Mouse (Mus musculus): ENCODE data around the gene Ccdc9b. TPM values are rescaled to one million over a fixed set of nuclear protein-coding genes. Genes with fewer than 3 reads are reported as not detected.

The Ccdc9b gene
- polyA plus RNA-seq, 1 experiment: not detected

GRCm38 (mm10) chr2:118766041-118767033 lies 3.9 kb upstream of the Ccdc9b start:
- Histone ChIP-seq H3K36me3 (ENCODE audit: control insufficient read depth) (no peaks in the 10 kb centered on the region), H3K9me3 (ENCODE audit: control insufficient read depth, low read length) (no peaks in the 10 kb centered on the region), H3K27me3 (ENCODE audit: control insufficient read depth) (peaks cover 6% of the 10 kb centered on the region; the same call in 1 of the 2 replicates), H3K4me3 (replicated peaks) (no peak overlapping the region), H3K4me1 (ENCODE audit: control insufficient read depth) (peaks cover 33% of the 10 kb centered on the region)
- no peak for TF ChIP-seq TAL1 (IDR thresholded peaks at IDR 0.05; ENCODE audit: low read length)
- no peak for TF ChIP-seq GATA1 (IDR thresholded peaks at IDR 0.05; ENCODE audit: low read length)

GRCm38 (mm10) chr2:118764875-118765274 lies 2.4 kb upstream of the Ccdc9b start:
- peaks cover 6% of the 10 kb centered on the region; the same call in 1 of the 2 replicates for H3K27me3 ChIP-seq (ENCODE audit: control insufficient read depth)
- peaks cover 38% of the 10 kb centered on the region for H3K4me1 ChIP-seq (ENCODE audit: control insufficient read depth)

GRCm38 (mm10) chr2:118764094-118764831 lies 1.8 kb upstream of the Ccdc9b start:
- no peaks in the 10 kb centered on the region for H3K9me3 ChIP-seq (ENCODE audit: control insufficient read depth, low read length)
- peaks cover 6% of the 10 kb centered on the region; the same call in 1 of the 2 replicates for H3K27me3 ChIP-seq (ENCODE audit: control insufficient read depth)
- H3K4me3 ChIP-seq (replicated peaks): no peak overlapping the region
- peaks cover 44% of the 10 kb centered on the region for H3K4me1 ChIP-seq (ENCODE audit: control insufficient read depth)
- H3K36me3 ChIP-seq (ENCODE audit: control insufficient read depth): no peaks in the 10 kb centered on the region
- no peak for TF ChIP-seq GATA1 (IDR thresholded peaks at IDR 0.05; ENCODE audit: low read length)
- TF ChIP-seq TAL1 (IDR thresholded peaks at IDR 0.05; ENCODE audit: low read length): no peak

More at GRCm38 (mm10) chr2:118764875-118765274, 2.4 kb upstream of the Ccdc9b start:
- Histone ChIP-seq H3K4me3 (replicated peaks) (no peak overlapping the region), H3K36me3 (ENCODE audit: control insufficient read depth) (no peaks in the 10 kb centered on the region), H3K9me3 (ENCODE audit: control insufficient read depth, low read length) (no peaks in the 10 kb centered on the region)
- no peak for TF ChIP-seq GATA1 (IDR thresholded peaks at IDR 0.05; ENCODE audit: low read length)
- TF ChIP-seq TAL1 (IDR thresholded peaks at IDR 0.05; ENCODE audit: low read length): no peak

GRCm38 (mm10) chr2:118763469-118763868 lies 1.0 kb upstream of the Ccdc9b start:
- H3K9me3 ChIP-seq (ENCODE audit: control insufficient read depth, low read length): no peaks in the 10 kb centered on the region
- H3K4me3 ChIP-seq (replicated peaks): no peak overlapping the region
- TF ChIP-seq GATA1 (IDR thresholded peaks at IDR 0.05; ENCODE audit: low read length): no peak
- TF ChIP-seq TAL1 (IDR thresholded peaks at IDR 0.05; ENCODE audit: low read length): no peak
- H3K36me3 ChIP-seq (ENCODE audit: control insufficient read depth): no peaks in the 10 kb centered on the region
- H3K27me3 ChIP-seq (ENCODE audit: control insufficient read depth): peaks cover 6% of the 10 kb centered on the region; the same call in 1 of the 2 replicates
- H3K4me1 ChIP-seq (ENCODE audit: control insufficient read depth): peaks cover 48% of the 10 kb centered on the region

DNA sequence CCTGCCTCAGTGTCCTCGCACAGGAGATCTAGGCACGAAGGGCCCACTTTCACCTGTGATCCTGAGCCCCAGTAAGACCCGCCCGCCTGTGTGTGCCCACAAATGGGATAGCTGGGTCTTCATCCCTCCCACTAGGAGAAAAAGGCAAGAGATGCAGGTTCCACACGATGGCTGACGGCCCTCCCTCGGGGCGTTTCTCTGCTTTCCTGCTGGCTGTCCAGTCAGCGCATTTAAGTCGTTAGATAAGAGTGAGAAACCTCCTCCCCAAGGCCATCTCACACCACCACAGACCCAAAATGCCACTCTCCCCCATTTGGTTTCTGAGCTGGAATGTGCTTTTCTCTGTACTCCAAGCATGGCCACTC lies 305 bp upstream of the Ccdc9b start:
- TF ChIP-seq GATA1 (IDR thresholded peaks at IDR 0.05; ENCODE audit: low read length): no peak
- TF ChIP-seq TAL1 (IDR thresholded peaks at IDR 0.05; ENCODE audit: low read length): no peak
- peak overlapping the region; percentile 34 for H3K4me3 ChIP-seq (replicated peaks)
- H3K36me3 ChIP-seq (ENCODE audit: control insufficient read depth): no peaks in the 10 kb centered on the region
- no peaks in the 10 kb centered on the region for H3K9me3 ChIP-seq (ENCODE audit: control insufficient read depth, low read length)
- peaks cover 48% of the 10 kb centered on the region for H3K4me1 ChIP-seq (ENCODE audit: control insufficient read depth)
- H3K27me3 ChIP-seq (ENCODE audit: control insufficient read depth): peaks cover 6% of the 10 kb centered on the region; the same call in 1 of the 2 replicates

GRCm38 (mm10) chr2:118761358-118761757 lies 1.1 kb downstream of the Ccdc9b start:
- no peaks in the 10 kb centered on the region for H3K9me3 ChIP-seq (ENCODE audit: control insufficient read depth, low read length)
- no peaks in the 10 kb centered on the region for H3K36me3 ChIP-seq (ENCODE audit: control insufficient read depth)
- H3K4me1 ChIP-seq (ENCODE audit: control insufficient read depth): peaks cover 42% of the 10 kb centered on the region
- no peak overlapping the region for H3K4me3 ChIP-seq (replicated peaks)
- H3K27me3 ChIP-seq (ENCODE audit: control insufficient read depth): peaks cover 6% of the 10 kb centered on the region; the same call in 1 of the 2 replicates
- TF ChIP-seq TAL1 (IDR thresholded peaks at IDR 0.05; ENCODE audit: low read length) (no peak), GATA1 (IDR thresholded peaks at IDR 0.05; ENCODE audit: low read length) (no peak)

DNA sequence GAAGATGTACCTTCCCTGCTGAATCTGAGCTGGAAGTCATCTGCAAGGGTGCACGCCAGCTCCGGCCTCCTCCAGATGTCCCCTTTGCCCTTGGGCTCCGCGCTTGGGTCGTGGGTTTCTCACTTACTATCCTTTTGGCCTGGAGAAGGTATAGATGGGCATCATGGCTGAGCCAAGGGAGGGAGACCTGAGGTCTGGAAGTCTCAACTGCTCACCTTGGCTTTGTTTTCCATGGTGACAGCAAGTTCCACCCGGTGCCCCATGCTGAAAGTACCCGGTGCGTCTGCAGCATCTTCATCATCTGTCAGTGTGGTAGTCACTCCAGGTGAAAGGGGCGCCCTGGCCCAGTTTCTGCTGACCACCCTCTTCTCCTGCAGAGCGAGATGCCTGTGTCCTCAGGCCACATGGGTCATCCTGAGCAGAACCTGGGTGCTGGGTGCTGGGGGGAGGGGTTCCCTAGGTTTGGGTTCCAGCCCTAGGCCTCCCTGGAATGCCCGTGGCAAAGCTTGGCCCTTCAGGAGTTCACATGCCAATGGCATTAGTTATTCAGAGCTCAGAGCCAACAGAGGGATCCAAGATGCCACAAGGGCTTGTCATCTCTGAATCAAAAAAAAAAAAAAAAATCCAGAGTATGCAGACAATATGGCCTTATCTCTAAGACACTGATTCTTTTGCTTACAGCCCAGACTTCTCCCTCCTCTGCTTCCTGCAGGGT lies 2.0 kb downstream of the Ccdc9b start:
- Histone ChIP-seq H3K4me1 (ENCODE audit: control insufficient read depth) (peaks cover 50% of the 10 kb centered on the region), H3K36me3 (ENCODE audit: control insufficient read depth) (no peaks in the 10 kb centered on the region), H3K9me3 (ENCODE audit: control insufficient read depth, low read length) (no peaks in the 10 kb centered on the region), H3K27me3 (ENCODE audit: control insufficient read depth) (peaks cover 6% of the 10 kb centered on the region; the same call in 1 of the 2 replicates), H3K4me3 (replicated peaks) (no peak overlapping the region)
- TF ChIP-seq TAL1 (IDR thresholded peaks at IDR 0.05; ENCODE audit: low read length) (no peak), GATA1 (IDR thresholded peaks at IDR 0.05; ENCODE audit: low read length) (no peak)

GRCm38 (mm10) chr2:118759828-118760227 lies 2.6 kb downstream of the Ccdc9b start:
- TF ChIP-seq TAL1 (IDR thresholded peaks at IDR 0.05; ENCODE audit: low read length): no peak
- no peak for TF ChIP-seq GATA1 (IDR thresholded peaks at IDR 0.05; ENCODE audit: low read length)
- peaks cover 50% of the 10 kb centered on the region for H3K4me1 ChIP-seq (ENCODE audit: control insufficient read depth)
- peaks cover 6% of the 10 kb centered on the region; the same call in 1 of the 2 replicates for H3K27me3 ChIP-seq (ENCODE audit: control insufficient read depth)
- H3K4me3 ChIP-seq (replicated peaks): no peak overlapping the region
- no peaks in the 10 kb centered on the region for H3K36me3 ChIP-seq (ENCODE audit: control insufficient read depth)
- no peaks in the 10 kb centered on the region for H3K9me3 ChIP-seq (ENCODE audit: control insufficient read depth, low read length)
